Mouse (Mus musculus): ENCODE measurements at regions not wholly inside any gene's neighbourhood (a gene's known extent, or its start where the extent isn't known, plus 50 kb on each side); places are given as distances from the start of the nearest gene placed in this dataset.

- Histone ChIP-seq H3K4me3 (ENCODE audit: low read depth, low read length) (no peak overlapping the region), H3K27me3 (ENCODE audit: control insufficient read depth, insufficient read depth, low read length) (no peaks in the 10 kb centered on the region), H3K9ac (ENCODE audit: low read length) (no peak overlapping the region), H3K4me1 (ENCODE audit: control insufficient read depth, insufficient read depth, low read length) (no peaks in the 10 kb centered on the region), H3K36me3 (ENCODE audit: control insufficient read depth, insufficient read depth, low read length) (no peaks in the 10 kb centered on the region), H3K9me3 (ENCODE audit: control insufficient read depth, low read length) (no peaks in the 10 kb centered on the region), H3K4me2 (no peak overlapping the region), H3K27ac (ENCODE audit: low read depth, low read length) (no peak overlapping the region)
- no peak for ATAC-seq (ENCODE audit: low FRiP score)
- WGBS: 61% methylated on average over 9 of the region's 9 CpGs
- DNase-seq (ENCODE audit: low spot score, missing footprints): peak; percentile 78
Observed at GRCm38 (mm10) chr3:67806847-67807601, 85.0 kb upstream of the Iqcj start.

GRCm38 (mm10) chr3:67828156-67828555 lies 63.9 kb upstream of the Iqcj start:
- no peak overlapping the region for H3K9ac ChIP-seq (ENCODE audit: low read length)
- DNase-seq (ENCODE audit: low spot score, missing footprints) (no peak), ATAC-seq (ENCODE audit: low FRiP score) (no peak)
- H3K9me3 ChIP-seq (ENCODE audit: control insufficient read depth, low read length): no peaks in the 10 kb centered on the region; the same call in 1 of the 2 replicates
- whole genome bisulfite sequencing: 94% methylated on average over 2 of the region's 2 CpGs
- H3K36me3 ChIP-seq (ENCODE audit: control insufficient read depth, insufficient read depth, low read length): no peaks in the 10 kb centered on the region
- H3K27me3 ChIP-seq (ENCODE audit: control insufficient read depth, insufficient read depth, low read length): no peaks in the 10 kb centered on the region
- no peaks in the 10 kb centered on the region for H3K4me1 ChIP-seq (ENCODE audit: control insufficient read depth, insufficient read depth, low read length)
- no peak overlapping the region for H3K27ac ChIP-seq (ENCODE audit: low read depth, low read length)
- no peak overlapping the region for H3K4me3 ChIP-seq (ENCODE audit: low read depth, low read length)
- H3K4me2 ChIP-seq: no peak overlapping the region

- WGBS: 78% methylated on average over 4 of the region's 4 CpGs
- H3K9ac ChIP-seq (ENCODE audit: low read length): no peak overlapping the region
- no peaks in the 10 kb centered on the region for H3K36me3 ChIP-seq (ENCODE audit: control insufficient read depth, insufficient read depth, low read length)
- no peak overlapping the region for H3K4me2 ChIP-seq
- H3K4me1 ChIP-seq (ENCODE audit: control insufficient read depth, insufficient read depth, low read length): no peaks in the 10 kb centered on the region
- DNase-seq (ENCODE audit: low spot score, missing footprints) (no peak), ATAC-seq (ENCODE audit: low FRiP score) (no peak)
- no peaks in the 10 kb centered on the region for H3K27me3 ChIP-seq (ENCODE audit: control insufficient read depth, insufficient read depth, low read length)
- no peak overlapping the region for H3K27ac ChIP-seq (ENCODE audit: low read depth, low read length)
- no peaks in the 10 kb centered on the region for H3K9me3 ChIP-seq (ENCODE audit: control insufficient read depth, low read length)
- H3K4me3 ChIP-seq (ENCODE audit: low read depth, low read length): no peak overlapping the region
Observed at GRCm38 (mm10) chr3:67833041-67833663, 58.9 kb upstream of the Iqcj start.

Measured in midbrain, embryonic 11.5 days (tissue).